Mouse (Mus musculus) cortical plate, adult 2 months (tissue): ENCODE measurements around the gene Asb12.

Source experiments
- CTCF ChIP-seq: fragments of 200-500 bp; IDR thresholded peaks from 2 replicates; pipeline ENCODE4 v1.5.1; 2011; ENCODE audit warnings: mild to moderate bottlenecking, control low read depth, low read length; ENCODE audit not compliant: insufficient read depth; ENCODE audit errors: extremely low read depth
- POLR2A ChIP-seq: fragments of 200-500 bp; IDR thresholded peaks from 2 replicates; pipeline ENCODE4 v1.6.1; 2011; ENCODE audit warnings: mild to moderate bottlenecking, low read length, control low read depth; ENCODE audit not compliant: insufficient read depth; ENCODE audit errors: extremely low read depth

DNA sequence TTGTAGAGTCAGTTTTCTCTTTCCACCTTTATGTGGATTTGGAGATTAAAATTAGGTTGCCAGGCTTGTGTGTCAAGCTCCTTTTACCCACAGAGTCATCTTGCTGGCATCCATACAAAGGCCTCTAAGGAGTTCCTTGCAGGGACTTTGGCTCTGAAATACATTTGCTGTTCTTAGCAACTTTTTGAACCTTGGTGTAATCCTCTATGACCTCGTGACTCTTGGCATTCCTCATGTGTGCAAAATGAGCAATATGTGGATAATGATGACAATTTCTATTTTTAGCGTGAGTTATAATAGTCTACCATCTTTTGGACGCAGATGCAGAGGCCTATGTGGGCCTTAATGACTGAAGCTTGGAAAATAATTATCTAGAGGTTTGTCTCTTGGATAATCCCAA is 100.6 kb downstream of the Asb12 start:
- TF ChIP-seq CTCF (no peak), POLR2A (no peak)
